Mouse (Mus musculus) forebrain, embryonic 16.5 days (tissue): ENCODE measurements around the gene Khk. TPM values are rescaled to one million over a fixed set of nuclear protein-coding genes. Genes with fewer than 3 reads are reported as not detected.

Experiments used
- ATAC-seq: fragments of 200-750 bp; cut with Nextera tagmentation; 2 replicates; pipeline ENCODE4 v1.8.0; 2017; ENCODE audit warnings: mild to moderate bottlenecking, moderate library complexity
- H3K27ac ChIP-seq: fragments of 300-500 bp; sonication (generic); 2 replicates; pipeline ENCODE4 v1.5.1; 2014; ENCODE audit warnings: low read length, control low read depth
- H3K27me3 ChIP-seq: fragments of 300-500 bp; sonication (generic); replicated peaks from 2 replicates; pipeline ENCODE4 v1.6.1; 2014; ENCODE audit warnings: low read length; ENCODE audit not compliant: control insufficient read depth, insufficient read depth
- H3K36me3 ChIP-seq: fragments of 300-500 bp; sonication (generic); 2 replicates; pipeline ENCODE4 v1.6.1; 2014; ENCODE audit not compliant: control insufficient read depth, insufficient read depth
- H3K4me1 ChIP-seq: fragments of 300-500 bp; sonication (generic); replicated peaks from 2 replicates; pipeline ENCODE4 v1.6.1; 2014; ENCODE audit warnings: low read length; ENCODE audit not compliant: control insufficient read depth, insufficient read depth
- H3K4me2 ChIP-seq: fragments of 300-500 bp; sonication (generic); 2 replicates; pipeline ENCODE4 v1.6.1; 2014; ENCODE audit warnings: mild to moderate bottlenecking, low read length, control low read depth
- H3K4me3 ChIP-seq: fragments of 300-500 bp; sonication (generic); replicated peaks from 2 replicates; pipeline ENCODE4 v1.5.1; 2014; ENCODE audit warnings: mild to moderate bottlenecking, low read length, control low read depth
- H3K9ac ChIP-seq: fragments of 300-500 bp; sonication (generic); replicated peaks from 2 replicates; pipeline ENCODE4 v1.6.1; 2014; ENCODE audit warnings: low read depth, low read length, control low read depth
- H3K9me3 ChIP-seq: fragments of 300-500 bp; sonication (generic); 2 replicates; pipeline ENCODE4 v1.6.1; 2016; ENCODE audit warnings: low read length; ENCODE audit not compliant: control insufficient read depth
- WGBS: fragments of 180-500 bp; shearing (Covaris S2); extraction: QIAGEN DNeasy Blood & Tissue Kit; methylation state at CpG from one replicate; pipeline ENCODE4 v1.1.7; 2014; 5-methylcytosine and 5-hydroxymethylcytosine counted together
- polyA plus RNA-seq: library from polyadenylated mRNA; unstranded; fragments of >200 nt; fragmentation: Nextera tagmentation; extraction: Ambion mirVana; gene quantifications from 2 replicates; pipeline ENCODE4 v1.2.1, GENCODE M21; 2015

The Khk gene
- polyA plus RNA-seq, 1 experiment from 2014 or later = 7.7 TPM

GRCm38 (mm10) chr5:30969440-30969839 is 48.2 kb downstream of the Khk start:
- Histone ChIP-seq H3K9me3 (no peaks in the 10 kb centered on the region), H3K27ac (no peak overlapping the region), H3K9ac (no peak overlapping the region), H3K4me1 (no peaks in the 10 kb centered on the region), H3K27me3 (no peaks in the 10 kb centered on the region), H3K4me2 (no peak overlapping the region), H3K4me3 (no peak overlapping the region), H3K36me3 (no peaks in the 10 kb centered on the region)
- ATAC-seq = no peak
- 80% methylated on average over 2 of the region's 2 CpGs for WGBS

GRCm38 (mm10) chr5:30974870-30975656 is 53.8 kb downstream of the Khk start:
- Histone ChIP-seq H3K4me1 (no peaks in the 10 kb centered on the region), H3K27me3 (no peaks in the 10 kb centered on the region), H3K27ac (no peak overlapping the region), H3K36me3 (no peaks in the 10 kb centered on the region), H3K9ac (no peak overlapping the region), H3K9me3 (no peaks in the 10 kb centered on the region), H3K4me2 (no peak overlapping the region), H3K4me3 (no peak overlapping the region)
- 71% methylated on average over 9 of the region's 9 CpGs for WGBS
- ATAC-seq = no peak

Other genes starting within 250 kb of the Khk start
- 274 and 278 TPM in 2 replicates for gene Dpysl5, start 209.9 kb upstream of the Khk start, polyA plus RNA-seq
- gene Mapre3, start 106.8 kb upstream of the Khk start, polyA plus RNA-seq = 98.6 and 118 TPM in 2 replicates
- 50.6 and 52.7 TPM in 2 replicates for gene Tmem214, start 53.4 kb upstream of the Khk start, polyA plus RNA-seq
- gene Agbl5, start 32.7 kb upstream of the Khk start, polyA plus RNA-seq = 22.7 and 23.3 TPM in 2 replicates
- gene Ost4, start 13.6 kb upstream of the Khk start, polyA plus RNA-seq = 216 and 217 TPM in 2 replicates
- 13.5 and 20.5 TPM in 2 replicates for gene Emilin1, start 8.0 kb upstream of the Khk start, polyA plus RNA-seq
- gene Cgref1, start 24.2 kb downstream of the Khk start, polyA plus RNA-seq = 15.8 and 29.0 TPM in 2 replicates
- 135 and 140 TPM in 2 replicates for gene Preb, start 38.9 kb downstream of the Khk start, polyA plus RNA-seq
- gene Tcf23, start 47.2 kb downstream of the Khk start, polyA plus RNA-seq = not detected in 2 replicates
- gene Atraid, start 126.9 kb downstream of the Khk start, polyA plus RNA-seq = 155 and 158 TPM in 2 replicates
- 15.7 and 18.2 TPM in 2 replicates for gene Slc5a6, start 127.5 kb downstream of the Khk start, polyA plus RNA-seq
- 19.8 and 20.1 TPM in 2 replicates for gene Cad, start 133.3 kb downstream of the Khk start, polyA plus RNA-seq
- gene Dnajc5g, start 184.9 kb downstream of the Khk start, polyA plus RNA-seq = not detected in 2 replicates
- 1.6 and 1.9 TPM in 2 replicates for gene Slc30a3, start 186.8 kb downstream of the Khk start, polyA plus RNA-seq
- gene Trim54, start 195.3 kb downstream of the Khk start, polyA plus RNA-seq = not detected in 2 replicates
- not detected in 2 replicates for gene Ucn, start 217.4 kb downstream of the Khk start, polyA plus RNA-seq
- 49.4 and 50.1 TPM in 2 replicates for gene Mpv17, start 232.8 kb downstream of the Khk start, polyA plus RNA-seq